21 mouse cellular contexts compared by ENCODE assay signal in genomic region chr7:48075521-48075920, GRCm38 (mm10). TPM values are rescaled to one million over a fixed set of nuclear protein-coding genes. Genes with fewer than 3 reads are reported as not detected.
DNase-seq lines count a peak whose midpoint lies in the region; ATAC-seq and TF ChIP-seq lines count a peak whose summit lies in the region.
"Had no signal": no experiment of that assay in that cellular context is flagged by ENCODE, and none has a peak within 500 bp of the region (broad histone marks: within the 10 kb centered on the region; RNA-seq: fewer than 3 reads in every experiment).

No protein-coding gene starts in this region.

- peak; percentile 66 for ATAC-seq in intestine, embryonic 15.5 days
- no peak for ATAC-seq in intestine, postnatal 0 days
- ATAC-seq in intestine, embryonic 16.5 days, result peak; percentile 60; the same call in 1 of the 2 replicates
- ATAC-seq: activated CD4-positive, CD25-positive, alpha-beta regulatory T cell, adult 4 months; CD4-positive, CD25-positive, alpha-beta regulatory T cell, adult 4 months; Patski had no signal

- no peaks in the 10 kb centered on the region for H3K4me1 ChIP-seq in intestine, embryonic 15.5 days (replicated peaks)
- H3K4me1 ChIP-seq in intestine, postnatal 0 days (replicated peaks; ENCODE audit: control insufficient read depth, insufficient read depth, low read length), result no peaks in the 10 kb centered on the region
- H3K4me1 ChIP-seq in intestine, embryonic 16.5 days (ENCODE audit: control insufficient read depth, insufficient read depth, low read length), result no peaks in the 10 kb centered on the region

- no peak overlapping the region for H3K4me3 ChIP-seq in intestine, embryonic 15.5 days (replicated peaks)
- no peak overlapping the region for H3K4me3 ChIP-seq in intestine, postnatal 0 days (ENCODE audit: low read depth, low read length)
- H3K4me3 ChIP-seq in intestine, embryonic 16.5 days (ENCODE audit: low read length), result no peak overlapping the region

- TF ChIP-seq CTCF in intestine, postnatal 0 days (IDR thresholded peaks at IDR 0.05; ENCODE audit: low read depth), result no peak

- H3K9ac ChIP-seq in intestine, embryonic 15.5 days, result no peak overlapping the region
- no peak overlapping the region for H3K9ac ChIP-seq in intestine, postnatal 0 days (ENCODE audit: low read depth, low read length)
- no peak overlapping the region for H3K9ac ChIP-seq in intestine, embryonic 16.5 days (ENCODE audit: low read depth, low read length)

- no peaks in the 10 kb centered on the region for H3K27me3 ChIP-seq in intestine, embryonic 15.5 days (replicated peaks)
- H3K27me3 ChIP-seq in intestine, postnatal 0 days (replicated peaks; ENCODE audit: control insufficient read depth, insufficient read depth, low read length), result no peaks in the 10 kb centered on the region
- H3K27me3 ChIP-seq in intestine, embryonic 16.5 days (replicated peaks; ENCODE audit: control insufficient read depth, insufficient read depth, low read length), result no peaks in the 10 kb centered on the region
- H3K27me3 ChIP-seq: CH12.LX, Patski had no signal

- H3K27ac ChIP-seq in intestine, embryonic 15.5 days, result no peak overlapping the region
- H3K27ac ChIP-seq in intestine, postnatal 0 days (ENCODE audit: low read depth, low read length), result no peak overlapping the region
- no peak overlapping the region for H3K27ac ChIP-seq in intestine, embryonic 16.5 days (ENCODE audit: low read length)

- DNase-seq in kidney, postnatal 10 days, result no peak
- DNase-seq: adrenal gland, adult 2 months; adrenal gland, adult 8-10 months; adrenal gland, postnatal 10 days; adrenal gland, postnatal 14 days; adrenal gland, postnatal 25 days; adrenal gland, postnatal 36 days; B cell, adult 2 months; cerebellum, adult 11 months; cerebellum, adult 11-12 months; cerebellum, adult 18-20 months had no signal

- H3K36me3 ChIP-seq in intestine, embryonic 15.5 days, result no peaks in the 10 kb centered on the region
- H3K36me3 ChIP-seq in intestine, postnatal 0 days (ENCODE audit: control insufficient read depth, insufficient read depth), result no peaks in the 10 kb centered on the region
- H3K36me3 ChIP-seq in intestine, embryonic 16.5 days (ENCODE audit: control insufficient read depth, insufficient read depth, low read length), result no peaks in the 10 kb centered on the region
- H3K36me3 ChIP-seq: G1E had no signal

- H3K4me2 ChIP-seq in intestine, embryonic 15.5 days (replicated peaks), result no peak overlapping the region
- H3K4me2 ChIP-seq in intestine, postnatal 0 days (replicated peaks; ENCODE audit: low read depth), result no peak overlapping the region
- no peak overlapping the region for H3K4me2 ChIP-seq in intestine, embryonic 16.5 days (ENCODE audit: low read depth, low read length)

- H3K9me3 ChIP-seq in intestine, embryonic 15.5 days, result no peaks in the 10 kb centered on the region
- no peaks in the 10 kb centered on the region for H3K9me3 ChIP-seq in intestine, postnatal 0 days (ENCODE audit: control insufficient read depth)
- H3K9me3 ChIP-seq in intestine, embryonic 16.5 days (ENCODE audit: control insufficient read depth, low read length), result no peaks in the 10 kb centered on the region
- H3K9me3 ChIP-seq: G1E had no signal

RNA-seq across cellular contexts. Expression of gene Mrgprx1, which starts 48.1 kb away (rescaled TPM):
- polyA plus RNA-seq in intestine, embryonic 15.5 days (2015; fragmentation: Nextera tagmentation; extraction: Ambion mirVana), result not detected in 2 replicates
- not detected in 2 replicates for polyA plus RNA-seq in intestine, postnatal 0 days (2015; fragmentation: Nextera tagmentation; extraction: Ambion mirVana)
- polyA plus RNA-seq in intestine, embryonic 16.5 days (2015; fragmentation: Nextera tagmentation; extraction: Ambion mirVana), result not detected in 2 replicates
- polyA plus RNA-seq: activated CD4-positive, CD25-positive, alpha-beta regulatory T cell, adult 4 months; adrenal gland, adult 2 months; brain, embryonic 14.5 days; C2C12; CD4-positive, CD25-positive, alpha-beta regulatory T cell, adult 4 months; G1E; Patski had no signal
